8 mouse cellular contexts compared by ENCODE assay signal in the genomic region with DNA sequence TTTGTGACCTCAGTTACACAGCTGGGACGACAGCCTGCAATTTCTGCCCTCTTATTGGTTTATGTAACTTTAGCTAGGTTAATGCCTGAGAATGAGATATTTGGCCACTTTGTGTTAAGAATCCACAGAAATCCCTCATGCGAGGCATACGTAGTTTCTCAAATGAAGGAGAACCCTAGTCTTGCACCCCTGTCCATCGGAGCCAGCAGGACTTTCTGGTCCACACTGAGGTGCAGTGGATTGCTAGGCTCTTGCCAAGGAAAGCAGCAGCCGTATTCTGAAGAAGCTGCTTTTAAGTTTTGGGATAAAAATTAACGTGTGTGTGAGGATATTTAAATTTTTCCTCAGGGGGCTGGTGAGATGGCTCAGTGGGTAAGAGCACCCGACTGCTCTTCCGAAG. TPM values are rescaled to one million over a fixed set of nuclear protein-coding genes. Genes with fewer than 3 reads are reported as not detected.
DNase-seq lines count a peak whose midpoint lies in the region; ATAC-seq and TF ChIP-seq lines count a peak whose summit lies in the region.

No protein-coding gene starts in this region.

- H3K9ac ChIP-seq in liver, embryonic 11.5 days (ENCODE audit: low read depth, low read length), result no peak overlapping the region
- no peak overlapping the region for H3K9ac ChIP-seq in embryonic facial prominence, embryonic 12.5 days

- no peak for TF ChIP-seq POLR2A in myocyte (IDR thresholded peaks at IDR 0.05; ENCODE audit: insufficient read length, low read depth)

- no peak for ATAC-seq in liver, embryonic 11.5 days (replicated peaks; ENCODE audit: low FRiP score)
- ATAC-seq in embryonic facial prominence, embryonic 12.5 days (ENCODE audit: insufficient number of reproducible peaks, insufficient read depth, low FRiP score, low TSS enrichment), result no peak
- no peak for ATAC-seq in cerebellum, adult (ENCODE audit: insufficient number of reproducible peaks, low FRiP score, low TSS enrichment)

- peak overlapping the region; percentile 97 for H3K4me2 ChIP-seq in liver, embryonic 11.5 days
- peak overlapping the region; percentile 85; the same call in 1 of the 2 replicates for H3K4me2 ChIP-seq in embryonic facial prominence, embryonic 12.5 days (replicated peaks)
- peak overlapping the region; percentile 76 for H3K4me2 ChIP-seq in myocyte (ENCODE audit: low read depth)

- intact Hi-C loops in gastrocnemius, postnatal 36 days (cut with DNase I), result no loop called here

- no peaks in the 10 kb centered on the region for H3K9me3 ChIP-seq in liver, embryonic 11.5 days (ENCODE audit: control insufficient read depth, low read length)
- H3K9me3 ChIP-seq in embryonic facial prominence, embryonic 12.5 days, result no peaks in the 10 kb centered on the region

- H3ac ChIP-seq in myocyte (ENCODE audit: control insufficient read depth, insufficient read length), result no peak overlapping the region

- peaks cover 21% of the 10 kb centered on the region for H3K79me2 ChIP-seq in myocyte (ENCODE audit: control insufficient read depth, insufficient read depth)

- H3K27me3 ChIP-seq in liver, embryonic 11.5 days (replicated peaks; ENCODE audit: control insufficient read depth, insufficient read depth, low read length), result no peaks in the 10 kb centered on the region
- H3K27me3 ChIP-seq in embryonic facial prominence, embryonic 12.5 days, result no peaks in the 10 kb centered on the region
- H3K27me3 ChIP-seq in myocyte (ENCODE audit: control insufficient read depth, insufficient read depth, insufficient read length), result no peaks in the 10 kb centered on the region

- DNase-seq in liver, embryonic 11.5 days (ENCODE audit: low spot score), result no peak
- DNase-seq in liver, result no peak
- peak; percentile 40 for DNase-seq in induced T-regulatory cell, adult 2 months (ENCODE audit: low read depth)
- no peak for DNase-seq in adrenal gland, postnatal 10 days
- DNase-seq in gastrocnemius, postnatal 36 days, result no peak

- H3K36me3 ChIP-seq in liver, embryonic 11.5 days (ENCODE audit: control insufficient read depth, insufficient read depth, low read length), result peaks cover 13% of the 10 kb centered on the region; the same call in 1 of the 2 replicates
- peaks cover 15% of the 10 kb centered on the region for H3K36me3 ChIP-seq in embryonic facial prominence, embryonic 12.5 days
- H3K36me3 ChIP-seq in myocyte (ENCODE audit: control insufficient read depth, insufficient read depth), result peaks cover 11% of the 10 kb centered on the region

- H3K4me1 ChIP-seq in liver, embryonic 11.5 days (replicated peaks; ENCODE audit: control insufficient read depth, insufficient read depth, low read length), result peaks cover 20% of the 10 kb centered on the region
- H3K4me1 ChIP-seq in embryonic facial prominence, embryonic 12.5 days, result peaks cover 26% of the 10 kb centered on the region

- WGBS in liver, embryonic 11.5 days, result 50% methylated on average over 8 of the region's 8 CpGs
- 57% methylated on average over 8 of the region's 8 CpGs for WGBS in embryonic facial prominence, embryonic 12.5 days

- peak overlapping the region; percentile 93 for H3K4me3 ChIP-seq in liver, embryonic 11.5 days (ENCODE audit: low read depth, low read length)
- peak overlapping the region; percentile 92 for H3K4me3 ChIP-seq in embryonic facial prominence, embryonic 12.5 days
- peak overlapping the region; percentile 86 for H3K4me3 ChIP-seq in myocyte

- H3K27ac ChIP-seq in liver, embryonic 11.5 days (ENCODE audit: low read depth, low read length), result no peak overlapping the region
- H3K27ac ChIP-seq in embryonic facial prominence, embryonic 12.5 days, result peak overlapping the region; percentile 18

TF ChIP-seq in myocyte, 11 proteins besides CTCF, POLR2A, EP300 and RAD21:
- TF ChIP-seq USF1 (IDR thresholded peaks at IDR 0.05; ENCODE audit: low read depth) (no peak), MAX (IDR thresholded peaks at IDR 0.05; ENCODE audit: low read depth) (no peak), POLR2AphosphoS2 (IDR thresholded peaks at IDR 0.05; ENCODE audit: insufficient read length, low read depth) (peak; percentile 64), MYOG (IDR thresholded peaks at IDR 0.05; ENCODE audit: control insufficient read depth in 1 of 3, insufficient read depth in 1 of 3, insufficient read length in 2 of 3, low read depth in 2 of 3) (no peak), SRF (IDR thresholded peaks at IDR 0.05; ENCODE audit: control insufficient read depth, insufficient read length, low read depth) (no peak), MYOD1 (IDR thresholded peaks at IDR 0.05; ENCODE audit: control insufficient read depth in 1 of 3, insufficient read length in 2 of 3, low read depth in 2 of 3) (no peak), E2F4 (IDR thresholded peaks at IDR 0.05; ENCODE audit: insufficient read depth) (no peak)
TF ChIP-seq in myocyte: peak in this region for 1.

RNA-seq across cellular contexts. Expression of gene Aurkaip1, which starts 0.5 kb away (rescaled TPM):
- 199 and 212 TPM in 2 replicates for polyA plus RNA-seq in liver, embryonic 11.5 days (2014; fragmentation: Nextera tagmentation; extraction: Ambion mirVana)
- polyA plus RNA-seq in embryonic facial prominence, embryonic 12.5 days (2016; fragmentation: Nextera tagmentation; extraction: Ambion mirVana), result 146 and 149 TPM in 2 replicates
- polyA plus RNA-seq in myocyte (2012; fragmentation: generic; extraction: Trizol), result 152 TPM
- 100 to 1,000 TPM; 146 to 149 TPM for total RNA-seq in adrenal gland, postnatal 10 days (2021)
- 10 to 100 TPM; 67.3 to 73.1 TPM for total RNA-seq in gastrocnemius, postnatal 36 days (2021)

RNA-seq across cellular contexts. Expression of gene Mxra8, which starts 8.9 kb away (rescaled TPM):
- polyA plus RNA-seq in liver, embryonic 11.5 days (2014; fragmentation: Nextera tagmentation; extraction: Ambion mirVana), result 14.9 and 16.6 TPM in 2 replicates
- 50.7 and 52.6 TPM in 2 replicates for polyA plus RNA-seq in embryonic facial prominence, embryonic 12.5 days (2016; fragmentation: Nextera tagmentation; extraction: Ambion mirVana)
- polyA plus RNA-seq in myocyte (2012; fragmentation: generic; extraction: Trizol), result 87.5 TPM
- total RNA-seq in adrenal gland, postnatal 10 days (2021), result 10 to 100 TPM; 56.6 to 59.6 TPM
- total RNA-seq in gastrocnemius, postnatal 36 days (2021), result 10 to 100 TPM; 29.9 to 32.7 TPM

RNA-seq across cellular contexts. Expression of gene Dvl1, which starts 16.6 kb away (rescaled TPM):
- polyA plus RNA-seq in liver, embryonic 11.5 days (2014; fragmentation: Nextera tagmentation; extraction: Ambion mirVana), result 7.0 and 11.0 TPM in 2 replicates
- 8.3 and 16.9 TPM in 2 replicates for polyA plus RNA-seq in embryonic facial prominence, embryonic 12.5 days (2016; fragmentation: Nextera tagmentation; extraction: Ambion mirVana)
- 98.4 TPM for polyA plus RNA-seq in myocyte (2012; fragmentation: generic; extraction: Trizol)
- 10 to 100 TPM; 58.2 to 59.0 TPM for total RNA-seq in adrenal gland, postnatal 10 days (2021)
- 100 to 1,000 TPM; 104 to 110 TPM for total RNA-seq in gastrocnemius, postnatal 36 days (2021)

RNA-seq across cellular contexts. Expression of gene Ccnl2, which starts 18.3 kb away (rescaled TPM):
- polyA plus RNA-seq in liver, embryonic 11.5 days (2014; fragmentation: Nextera tagmentation; extraction: Ambion mirVana), result 132 and 140 TPM in 2 replicates
- polyA plus RNA-seq in embryonic facial prominence, embryonic 12.5 days (2016; fragmentation: Nextera tagmentation; extraction: Ambion mirVana), result 243 and 253 TPM in 2 replicates
- 24.7 TPM for polyA plus RNA-seq in myocyte (2012; fragmentation: generic; extraction: Trizol)
- total RNA-seq in adrenal gland, postnatal 10 days (2021), result 100 to 1,000 TPM in 1 of 2 experiments, 10 to 100 TPM in 1; 82.7 to 124 TPM
- 10 to 100 TPM; 19.7 to 23.7 TPM for total RNA-seq in gastrocnemius, postnatal 36 days (2021)

RNA-seq across cellular contexts. Expression of gene Mrpl20, which starts 27.9 kb away (rescaled TPM):
- polyA plus RNA-seq in liver, embryonic 11.5 days (2014; fragmentation: Nextera tagmentation; extraction: Ambion mirVana), result 312 and 326 TPM in 2 replicates
- 214 TPM in 2 replicates for polyA plus RNA-seq in embryonic facial prominence, embryonic 12.5 days (2016; fragmentation: Nextera tagmentation; extraction: Ambion mirVana)
- 132 TPM for polyA plus RNA-seq in myocyte (2012; fragmentation: generic; extraction: Trizol)
- total RNA-seq in adrenal gland, postnatal 10 days (2021), result 100 to 1,000 TPM; 149 to 168 TPM
- 10 to 100 TPM; 38.3 to 49.1 TPM for total RNA-seq in gastrocnemius, postnatal 36 days (2021)
